Mouse (Mus musculus) bone marrow macrophage, adult 2 months (primary cell): ENCODE data around the gene Txndc8.

ENCODE experiments used
- CTCF ChIP-seq: IDR thresholded peaks from 2 replicates; pipeline ENCODE4 v1.5.1; 2012; ENCODE audit warnings: low read depth, mild to moderate bottlenecking, low read length, moderate library complexity
- POLR2A ChIP-seq: IDR thresholded peaks from 2 replicates; pipeline ENCODE4 v1.6.1; 2012; ENCODE audit warnings: mild to moderate bottlenecking, low read depth, low read length, borderline replicate concordance

DNA sequence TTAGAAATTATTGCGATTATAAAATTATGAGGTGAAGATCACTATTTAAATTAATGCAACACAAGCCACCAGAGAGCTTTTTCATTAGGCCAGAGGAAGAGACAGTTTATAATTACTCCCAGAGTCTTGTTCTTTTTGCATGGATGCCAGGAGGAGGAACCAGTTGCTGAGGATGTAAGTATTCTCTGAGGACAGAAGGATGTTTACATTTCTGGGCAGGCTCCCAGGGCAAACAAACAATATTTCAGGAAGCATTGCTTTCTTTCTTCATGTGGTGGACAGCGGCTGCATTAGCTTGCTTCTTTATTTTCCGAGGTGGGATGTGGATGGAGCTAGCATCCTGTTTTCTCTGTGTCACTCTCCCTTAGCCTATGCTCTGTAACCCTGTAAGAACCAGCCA lies 41.7 kb downstream of the Txndc8 start:
- TF ChIP-seq POLR2A (no peak), CTCF (no peak)
